Mouse (Mus musculus): Measurements from ENCODE around the gene Crebbp. TPM values are rescaled to one million over a fixed set of nuclear protein-coding genes. Genes with fewer than 3 reads are reported as not detected.
"Not testable (repeated sequence)": the region's sequence is repeated elsewhere in the genome, so short reads cannot be mapped to it uniquely, and the experiment has no call there.

Crebbp gene
- 31.8 and 43.4 TPM in 2 replicates for polyA plus RNA-seq (2012; rRNA removed)

- peak; percentile 92 for DNase-seq
- peaks cover 13% of the 10 kb centered on the region for H3K4me1 ChIP-seq (ENCODE audit: control insufficient read depth, insufficient read depth, low read length)
- peak within 1 kb of the TSS; percentile 91 for H3K4me3 ChIP-seq (replicated peaks; ENCODE audit: extremely low read depth, low read depth, low read length)
- WGBS, result 1% methylated on average over 84 of the region's 92 CpGs
- TF ChIP-seq POLR2A (IDR thresholded peaks at IDR 0.05; ENCODE audit: borderline replicate concordance, extremely low read depth, low read depth, low read length), result peak; percentile 47; the same call in 1 of the 2 replicates
- no peak for TF ChIP-seq CTCF (IDR thresholded peaks at IDR 0.05; ENCODE audit: insufficient read depth, low read length)
Measured at GRCm38 (mm10) chr16:4213799-4214551, at the start of gene Crebbp. Gene Crebbp, minus strand, starts transcription at chr16:4213997.

GRCm38 (mm10) chr16:4263486-4263885 lies 49.7 kb upstream of the Crebbp start:
- no peak overlapping the region for H3K4me3 ChIP-seq (replicated peaks; ENCODE audit: extremely low read depth, low read depth, low read length)
- DNase-seq, result no peak
- TF ChIP-seq POLR2A (IDR thresholded peaks at IDR 0.05; ENCODE audit: borderline replicate concordance, extremely low read depth, low read depth, low read length) (no peak), CTCF (IDR thresholded peaks at IDR 0.05; ENCODE audit: insufficient read depth, low read length) (no peak)
- no peaks in the 10 kb centered on the region for H3K4me1 ChIP-seq (ENCODE audit: control insufficient read depth, insufficient read depth, low read length)
- WGBS, result 67% methylated on average over 3 of the region's 3 CpGs

GRCm38 (mm10) chr16:4257546-4257945 lies 43.7 kb upstream of the Crebbp start:
- no peak overlapping the region for H3K4me3 ChIP-seq (replicated peaks; ENCODE audit: extremely low read depth, low read depth, low read length)
- H3K4me1 ChIP-seq (ENCODE audit: control insufficient read depth, insufficient read depth, low read length), result no peaks in the 10 kb centered on the region
- DNase-seq, result no peak
- no peak for TF ChIP-seq POLR2A (IDR thresholded peaks at IDR 0.05; ENCODE audit: borderline replicate concordance, extremely low read depth, low read depth, low read length)
- TF ChIP-seq CTCF (IDR thresholded peaks at IDR 0.05; ENCODE audit: insufficient read depth, low read length), result no peak
- 87% methylated on average over 2 of the region's 2 CpGs for WGBS

- H3K4me1 ChIP-seq (ENCODE audit: control insufficient read depth, insufficient read depth, low read length), result no peaks in the 10 kb centered on the region; the same call in 1 of the 2 replicates
- 74% methylated on average over 3 of the region's 3 CpGs for WGBS
- TF ChIP-seq CTCF (IDR thresholded peaks at IDR 0.05; ENCODE audit: insufficient read depth, low read length) (no peak), POLR2A (IDR thresholded peaks at IDR 0.05; ENCODE audit: borderline replicate concordance, extremely low read depth, low read depth, low read length) (no peak)
- H3K4me3 ChIP-seq (replicated peaks; ENCODE audit: extremely low read depth, low read depth, low read length), result no peak overlapping the region
- DNase-seq, result peak; percentile 17
Measured at GRCm38 (mm10) chr16:4248791-4249190, 35.0 kb upstream of the Crebbp start.

- DNase-seq; H3K4me3 ChIP-seq (replicated peaks; ENCODE audit: extremely low read depth, low read depth, low read length); H3K4me1 ChIP-seq (ENCODE audit: control insufficient read depth, insufficient read depth, low read length): not testable (repeated sequence)
- 85% methylated on average over 1 of the region's 1 CpGs for WGBS
Measured at GRCm38 (mm10) chr16:4245241-4245640, 31.4 kb upstream of the Crebbp start.

- Histone ChIP-seq H3K4me1 (ENCODE audit: control insufficient read depth, insufficient read depth, low read length) (no peaks in the 10 kb centered on the region), H3K4me3 (replicated peaks; ENCODE audit: extremely low read depth, low read depth, low read length) (no peak overlapping the region)
- WGBS, result 40% methylated on average over 4 of the region's 4 CpGs
- TF ChIP-seq POLR2A (IDR thresholded peaks at IDR 0.05; ENCODE audit: borderline replicate concordance, extremely low read depth, low read depth, low read length) (no peak), CTCF (IDR thresholded peaks at IDR 0.05; ENCODE audit: insufficient read depth, low read length) (no peak)
- no peak for DNase-seq
Measured at GRCm38 (mm10) chr16:4236131-4236530, 22.3 kb upstream of the Crebbp start.

- no peak for TF ChIP-seq POLR2A (IDR thresholded peaks at IDR 0.05; ENCODE audit: borderline replicate concordance, extremely low read depth, low read depth, low read length)
- no peak for TF ChIP-seq CTCF (IDR thresholded peaks at IDR 0.05; ENCODE audit: insufficient read depth, low read length)
- H3K4me1 ChIP-seq (ENCODE audit: control insufficient read depth, insufficient read depth, low read length), result no peaks in the 10 kb centered on the region
Measured at GRCm38 (mm10) chr16:4235587-4235986, 21.8 kb upstream of the Crebbp start.

GRCm38 (mm10) chr16:4225841-4226240 lies 12.0 kb upstream of the Crebbp start:
- H3K4me3 ChIP-seq (replicated peaks; ENCODE audit: extremely low read depth, low read depth, low read length), result no peak overlapping the region
- WGBS, result 87% methylated on average over 2 of the region's 2 CpGs
- DNase-seq, result no peak
- TF ChIP-seq POLR2A (IDR thresholded peaks at IDR 0.05; ENCODE audit: borderline replicate concordance, extremely low read depth, low read depth, low read length), result no peak
- TF ChIP-seq CTCF (IDR thresholded peaks at IDR 0.05; ENCODE audit: insufficient read depth, low read length), result no peak
- no peaks in the 10 kb centered on the region for H3K4me1 ChIP-seq (ENCODE audit: control insufficient read depth, insufficient read depth, low read length)

More at GRCm38 (mm10) chr16:4235587-4235986, 21.8 kb upstream of the Crebbp start:
- no peak for DNase-seq
- no peak overlapping the region for H3K4me3 ChIP-seq (replicated peaks; ENCODE audit: extremely low read depth, low read depth, low read length)

GRCm38 (mm10) chr16:4214631-4215240 lies 939 bp upstream of the Crebbp start:
- 51% methylated on average over 10 of the region's 10 CpGs for WGBS

More at GRCm38 (mm10) chr16:4214631-4215240, 939 bp upstream of the Crebbp start:
- no peak for TF ChIP-seq CTCF (IDR thresholded peaks at IDR 0.05; ENCODE audit: insufficient read depth, low read length)
- TF ChIP-seq POLR2A (IDR thresholded peaks at IDR 0.05; ENCODE audit: borderline replicate concordance, extremely low read depth, low read depth, low read length), result no peak
- Histone ChIP-seq H3K4me3 (replicated peaks; ENCODE audit: extremely low read depth, low read depth, low read length) (peak overlapping the region; percentile 91), H3K4me1 (ENCODE audit: control insufficient read depth, insufficient read depth, low read length) (peaks cover 13% of the 10 kb centered on the region)
- no peak for DNase-seq

All from lung, adult 2 months (tissue).